Mouse (Mus musculus) midbrain, postnatal 0 days (tissue): ENCODE measurements at regions not wholly inside any gene's neighbourhood (a gene's known extent, or its start where the extent isn't known, plus 50 kb on each side); places are given as distances from the start of the nearest gene placed in this dataset.

Experiments
- ATAC-seq: fragments of 200-750 bp; cut with Nextera tagmentation; 2 replicates; pipeline ENCODE4 v1.8.0; 2017; ENCODE audit warnings: moderate number of reproducible peaks, mild to moderate bottlenecking, moderate TSS enrichment, moderate library complexity; ENCODE audit not compliant: low FRiP score
- DNase-seq: peaks from one replicate; pipeline ENCODE4 v3.0.0-alpha.2; 2015; ENCODE audit warnings: low spot score
- H3K27ac ChIP-seq: fragments of 300-500 bp; sonication (generic); 2 replicates; pipeline ENCODE4 v1.5.1; 2014; ENCODE audit warnings: low read depth, mild to moderate bottlenecking, low read length, mixed read lengths
- H3K27me3 ChIP-seq: fragments of 300-500 bp; sonication (generic); 2 replicates; pipeline ENCODE4 v1.6.1; 2014; ENCODE audit warnings: low read length, control low read depth, mixed read lengths; ENCODE audit not compliant: insufficient read depth
- H3K36me3 ChIP-seq: fragments of 300-500 bp; sonication (generic); 2 replicates; pipeline ENCODE4 v1.6.1; 2014; ENCODE audit warnings: low read length, control low read depth, mixed read lengths; ENCODE audit not compliant: insufficient read depth
- H3K4me1 ChIP-seq: fragments of 300-500 bp; sonication (generic); 2 replicates; pipeline ENCODE4 v1.6.1; 2014; ENCODE audit warnings: mild to moderate bottlenecking, control low read depth, antibody characterized with exemption, low read length, mixed read lengths; ENCODE audit not compliant: insufficient read depth
- H3K4me2 ChIP-seq: fragments of 300-500 bp; sonication (generic); 2 replicates; pipeline ENCODE4 v1.6.1; 2014; ENCODE audit warnings: low read depth, mild to moderate bottlenecking, low read length, mixed read lengths; ENCODE audit not compliant: poor library complexity, severe bottlenecking
- H3K4me3 ChIP-seq: fragments of 300-500 bp; sonication (generic); 2 replicates; pipeline ENCODE4 v1.5.1; 2014; ENCODE audit warnings: low read depth, mild to moderate bottlenecking, low read length, moderate library complexity
- H3K9ac ChIP-seq: fragments of 300-500 bp; sonication (generic); replicated peaks from 2 replicates; pipeline ENCODE4 v1.6.1; 2014; ENCODE audit warnings: mild to moderate bottlenecking, low read length, moderate library complexity, mixed read lengths; ENCODE audit not compliant: poor library complexity, severe bottlenecking
- H3K9me3 ChIP-seq: fragments of 300-500 bp; sonication (generic); 2 replicates; pipeline ENCODE4 v1.6.1; 2016; ENCODE audit warnings: low read length, control low read depth
- CTCF ChIP-seq: IDR thresholded peaks from 2 replicates; pipeline ENCODE4 v1.5.1; 2016; ENCODE audit warnings: antibody characterized with exemption, mild to moderate bottlenecking
- WGBS: fragments of 180-500 bp; shearing (Covaris S2); extraction: QIAGEN DNeasy Blood & Tissue Kit; methylation state at CpG from one replicate; pipeline ENCODE4 v1.1.7; 2014; 5-methylcytosine and 5-hydroxymethylcytosine counted together

- DNase-seq, result no peak
- Histone ChIP-seq H3K36me3 (no peaks in the 10 kb centered on the region), H3K4me3 (no peak overlapping the region), H3K4me2 (no peak overlapping the region), H3K27ac (no peak overlapping the region), H3K4me1 (no peaks in the 10 kb centered on the region), H3K9ac (no peak overlapping the region), H3K27me3 (no peaks in the 10 kb centered on the region), H3K9me3 (no peaks in the 10 kb centered on the region)
- ATAC-seq, result no peak
- no peak for TF ChIP-seq CTCF
- WGBS, result 83% methylated on average over 3 of the region's 3 CpGs
Observed at GRCm38 (mm10) chr12:106835241-106835640, 653.2 kb upstream of the 3110018I06Rik start.

DNA sequence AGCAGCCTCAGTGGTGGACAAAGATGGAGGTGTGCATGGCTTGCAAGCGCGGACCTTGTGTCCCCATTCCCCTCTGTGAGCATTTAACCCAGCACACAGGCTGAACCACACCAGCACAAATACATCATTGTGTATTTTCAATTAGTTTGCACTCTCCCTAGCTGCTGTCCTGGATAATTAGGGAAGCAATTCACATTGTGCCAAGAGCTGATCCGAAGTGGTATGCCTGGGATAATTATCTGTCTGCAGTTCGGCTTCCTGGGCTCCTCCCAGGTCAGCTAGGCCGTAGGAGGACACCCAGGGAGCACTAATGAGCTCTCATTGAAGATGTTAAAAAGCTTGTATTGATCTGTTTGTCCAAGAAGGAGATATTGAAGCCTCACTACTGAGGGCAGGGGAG, 648.8 kb upstream of the 3110018I06Rik start:
- Histone ChIP-seq H3K9me3 (no peaks in the 10 kb centered on the region), H3K27me3 (no peaks in the 10 kb centered on the region), H3K36me3 (no peaks in the 10 kb centered on the region), H3K4me2 (no peak overlapping the region), H3K9ac (no peak overlapping the region), H3K27ac (0 out of 2 replicates have a peak overlapping the region, but pooled peaks have one; percentile 12), H3K4me3 (no peak overlapping the region), H3K4me1 (no peaks in the 10 kb centered on the region)
- 36% methylated on average over 5 of the region's 5 CpGs for WGBS
- DNase-seq (peak; percentile 42), ATAC-seq (no peak)
- TF ChIP-seq CTCF, result no peak

DNA sequence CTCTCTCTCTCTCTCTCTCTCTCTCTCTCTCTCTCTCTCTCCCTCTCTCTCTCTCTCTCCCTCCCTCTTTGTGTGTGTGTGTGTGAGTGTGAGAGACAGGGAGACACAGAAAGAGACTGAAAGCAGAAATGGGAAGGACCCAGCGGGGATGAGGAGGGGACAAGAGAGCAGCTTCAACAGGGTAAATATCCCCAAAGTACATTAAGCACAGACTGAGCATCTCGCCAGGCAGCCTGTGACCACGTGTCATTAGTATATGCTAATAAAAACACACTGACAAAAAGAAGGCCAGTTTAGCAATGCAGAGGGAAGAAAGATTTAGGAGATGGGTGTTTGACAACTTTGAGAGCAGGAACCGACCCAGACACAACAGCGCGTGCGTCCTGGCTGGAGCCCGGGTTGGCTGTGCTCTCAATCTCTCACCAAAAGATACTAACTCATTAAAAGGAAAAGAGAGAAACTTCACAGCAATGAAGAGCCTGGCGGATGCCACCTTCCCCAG, 648.2 kb upstream of the 3110018I06Rik start:
- H3K36me3 ChIP-seq, result no peaks in the 10 kb centered on the region
- ATAC-seq (no peak), DNase-seq (no peak)
- no peak overlapping the region for H3K27ac ChIP-seq
- no peak overlapping the region for H3K9ac ChIP-seq
- H3K4me3 ChIP-seq, result no peak overlapping the region
- H3K9me3 ChIP-seq, result no peaks in the 10 kb centered on the region
- no peak overlapping the region for H3K4me2 ChIP-seq
- 37% methylated on average over 9 of the region's 9 CpGs for WGBS
- no peaks in the 10 kb centered on the region for H3K4me1 ChIP-seq
- TF ChIP-seq CTCF, result no peak
- H3K27me3 ChIP-seq, result no peaks in the 10 kb centered on the region

DNA sequence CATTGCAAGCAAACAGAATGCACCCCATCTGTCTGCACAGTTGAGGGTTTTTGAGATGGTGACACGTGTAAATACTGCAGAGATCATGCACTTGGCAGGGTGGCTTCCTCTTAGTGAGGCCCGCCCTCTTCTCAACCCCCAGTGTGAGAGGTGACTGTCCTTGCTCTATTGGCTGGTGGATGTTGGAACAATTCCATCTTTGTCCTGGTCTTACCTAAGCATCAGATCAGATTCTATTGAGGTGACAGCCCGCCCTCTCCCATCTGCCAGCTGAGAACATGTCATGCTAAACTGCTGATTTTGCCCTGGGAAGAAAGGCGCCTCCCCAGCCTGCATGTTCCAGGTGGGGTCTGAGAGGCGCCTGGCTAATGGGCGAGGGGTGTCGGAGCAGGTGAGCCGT, 646.4 kb upstream of the 3110018I06Rik start:
- no peak for ATAC-seq
- no peaks in the 10 kb centered on the region for H3K9me3 ChIP-seq
- 0 out of 2 replicates have a peak overlapping the region, but pooled peaks have one; percentile 7 for H3K27ac ChIP-seq
- H3K4me2 ChIP-seq, result no peak overlapping the region
- no peak overlapping the region for H3K9ac ChIP-seq
- no peak overlapping the region for H3K4me3 ChIP-seq
- H3K27me3 ChIP-seq, result no peaks in the 10 kb centered on the region
- no peaks in the 10 kb centered on the region for H3K36me3 ChIP-seq
- TF ChIP-seq CTCF, result no peak
- no peaks in the 10 kb centered on the region for H3K4me1 ChIP-seq
- WGBS, result 68% methylated on average over 8 of the region's 8 CpGs
- DNase-seq, result peak; percentile 71

- no peaks in the 10 kb centered on the region for H3K36me3 ChIP-seq
- no peaks in the 10 kb centered on the region for H3K9me3 ChIP-seq
- H3K4me3 ChIP-seq, result no peak overlapping the region
- H3K9ac ChIP-seq, result no peak overlapping the region
- H3K27ac ChIP-seq, result 0 out of 2 replicates have a peak overlapping the region, but pooled peaks have one; percentile 7
- DNase-seq (no peak), ATAC-seq (no peak)
- H3K27me3 ChIP-seq, result no peaks in the 10 kb centered on the region
- no peak for TF ChIP-seq CTCF
- H3K4me2 ChIP-seq, result no peak overlapping the region
- WGBS, result 52% methylated on average over 8 of the region's 8 CpGs
- no peaks in the 10 kb centered on the region for H3K4me1 ChIP-seq
Observed at GRCm38 (mm10) chr12:106842396-106842795, 646.0 kb upstream of the 3110018I06Rik start.

- WGBS, result 79% methylated on average over 4 of the region's 4 CpGs
- Histone ChIP-seq H3K36me3 (no peaks in the 10 kb centered on the region), H3K9me3 (no peaks in the 10 kb centered on the region), H3K4me1 (no peaks in the 10 kb centered on the region), H3K9ac (no peak overlapping the region), H3K27ac (no peak overlapping the region), H3K27me3 (no peaks in the 10 kb centered on the region), H3K4me3 (no peak overlapping the region), H3K4me2 (no peak overlapping the region)
- ATAC-seq (no peak), DNase-seq (no peak)
- TF ChIP-seq CTCF, result no peak
Observed at GRCm38 (mm10) chr12:106851666-106852065, 636.8 kb upstream of the 3110018I06Rik start.
